Mouse (Mus musculus) midbrain, embryonic 12.5 days (tissue): ENCODE measurements around the gene Ctxn1. TPM values are rescaled to one million over a fixed set of nuclear protein-coding genes. Genes with fewer than 3 reads are reported as not detected.
A peak's percentile ranks its signal among the peaks of the same experiment; 100 is the strongest.
"Not testable (repeated sequence)": the region's sequence is repeated elsewhere in the genome, so short reads cannot be mapped to it uniquely, and the experiment has no call there.

Experiments used
- ATAC-seq: fragments of 200-750 bp; cut with Nextera tagmentation; 2 replicates; pipeline ENCODE4 v1.8.0; 2017; ENCODE audit warnings: low read depth, moderate TSS enrichment, moderate library complexity; ENCODE audit not compliant: low FRiP score
- H3K27ac ChIP-seq: fragments of 300-500 bp; sonication (generic); replicated peaks from 2 replicates; pipeline ENCODE4 v1.5.1; 2016; ENCODE audit warnings: mild to moderate bottlenecking
- H3K27me3 ChIP-seq: fragments of 300-500 bp; sonication (generic); 2 replicates; pipeline ENCODE4 v1.6.1; 2016; ENCODE audit warnings: mild to moderate bottlenecking
- H3K36me3 ChIP-seq: fragments of 300-500 bp; sonication (generic); 2 replicates; pipeline ENCODE4 v1.6.1; 2016
- H3K4me1 ChIP-seq: fragments of 300-500 bp; sonication (generic); 2 replicates; pipeline ENCODE4 v1.6.1; 2016
- H3K4me2 ChIP-seq: fragments of 300-500 bp; sonication (generic); replicated peaks from 2 replicates; pipeline ENCODE4 v1.6.1; 2016; ENCODE audit warnings: mild to moderate bottlenecking, moderate library complexity
- H3K4me3 ChIP-seq: fragments of 300-500 bp; sonication (generic); 2 replicates; pipeline ENCODE4 v1.5.1; 2016; ENCODE audit warnings: mild to moderate bottlenecking
- H3K9ac ChIP-seq: fragments of 300-500 bp; sonication (generic); replicated peaks from 2 replicates; pipeline ENCODE4 v1.6.1; 2016; ENCODE audit warnings: mild to moderate bottlenecking, moderate library complexity
- H3K9me3 ChIP-seq: fragments of 300-500 bp; sonication (generic); 2 replicates; pipeline ENCODE4 v1.6.1; 2016; ENCODE audit warnings: mild to moderate bottlenecking
- WGBS: fragments of 180-500 bp; shearing (Covaris S2); methylation state at CpG from one replicate; pipeline ENCODE4 v1.1.7; 2016; 5-methylcytosine and 5-hydroxymethylcytosine counted together
- polyA plus RNA-seq: library from polyadenylated mRNA; unstranded; fragments of >200 nt; fragmentation: Nextera tagmentation; extraction: Ambion mirVana; gene quantifications from 2 replicates; pipeline ENCODE4 v1.2.1, GENCODE M21; 2016

Ctxn1 gene
- polyA plus RNA-seq, 1 experiment from 2014 or later = 170 TPM

DNA sequence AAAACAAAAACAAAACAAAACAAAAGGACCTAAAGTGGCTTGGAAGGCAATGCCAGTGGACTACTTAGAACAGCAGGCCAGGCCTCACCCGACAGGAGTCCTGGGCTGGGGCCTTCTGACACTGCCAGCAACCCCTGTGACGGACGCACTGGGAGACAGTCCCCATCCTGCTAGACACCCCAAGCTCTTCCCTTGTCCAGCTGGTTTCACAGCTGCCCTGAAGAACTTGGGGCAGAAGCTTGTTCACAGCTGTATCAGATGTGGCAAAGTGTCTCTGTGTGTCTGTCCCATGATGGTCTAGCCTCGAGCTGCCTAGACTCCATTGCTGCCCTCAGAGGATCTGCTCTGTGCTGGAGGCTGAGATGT is 714 bp upstream of the Ctxn1 start:
- Histone ChIP-seq H3K4me2 (0 out of 2 replicates have a peak overlapping the region, but pooled peaks have one; percentile 71), H3K27ac (peak overlapping the region; percentile 94), H3K9ac (peak overlapping the region; percentile 90), H3K4me3 (no peak overlapping the region), H3K36me3 (peaks cover 72% of the 10 kb centered on the region), H3K4me1 (peaks cover 27% of the 10 kb centered on the region), H3K9me3 (no peaks in the 10 kb centered on the region), H3K27me3 (no peaks in the 10 kb centered on the region)
- ATAC-seq = no peak
- WGBS = 82% methylated on average over 4 of the region's 4 CpGs

DNA sequence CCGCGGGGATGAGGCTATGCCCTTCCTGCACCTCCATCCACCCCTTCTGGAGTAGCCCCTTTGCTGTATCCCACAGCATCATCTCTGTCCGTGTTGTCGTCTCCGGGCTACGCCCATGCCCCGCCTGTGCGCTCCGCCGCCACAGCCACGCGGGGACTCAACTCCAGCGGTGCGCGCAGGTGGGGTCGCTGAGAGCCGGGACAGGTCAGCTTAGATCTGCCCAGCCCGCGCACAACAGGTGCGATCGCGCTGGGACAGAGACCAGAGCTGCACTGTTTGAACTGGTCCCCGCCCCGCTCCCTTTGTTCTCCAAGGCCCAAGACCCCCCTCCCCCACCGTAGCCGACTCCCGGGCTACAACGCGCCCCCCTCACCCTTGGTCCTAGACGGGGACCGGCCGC is 396 bp downstream of the Ctxn1 start:
- Histone ChIP-seq H3K9me3 (no peaks in the 10 kb centered on the region), H3K27me3 (no peaks in the 10 kb centered on the region), H3K4me2 (peak overlapping the region; percentile 71), H3K4me1 (peaks cover 36% of the 10 kb centered on the region), H3K4me3 (peak overlapping the region; percentile 74), H3K36me3 (peaks cover 62% of the 10 kb centered on the region), H3K27ac (peak overlapping the region; percentile 94), H3K9ac (peak overlapping the region; percentile 90)
- ATAC-seq = peak; percentile 81
- under 1% methylated on average over 32 of the region's 32 CpGs for WGBS

DNA sequence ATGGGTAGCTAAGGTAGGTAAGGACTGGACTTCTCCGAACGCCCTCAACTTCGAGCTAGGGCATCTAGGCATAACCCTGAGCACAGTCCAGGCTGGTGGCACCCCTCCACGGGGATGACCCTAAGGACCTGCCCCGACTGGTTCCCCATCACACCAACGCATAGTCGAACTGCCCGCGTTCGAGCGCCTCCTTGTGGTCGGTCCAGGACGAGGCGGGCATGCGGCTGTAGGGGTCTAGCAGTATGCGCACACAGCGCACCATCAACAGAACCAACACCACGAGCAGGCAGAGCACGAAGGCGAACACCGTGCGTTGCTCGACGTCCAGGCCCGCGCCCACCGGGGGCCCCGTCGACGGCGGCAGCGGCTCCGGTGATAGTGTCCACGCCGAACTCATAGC is 841 bp downstream of the Ctxn1 start:
- peak overlapping the region; percentile 94 for H3K27ac ChIP-seq
- WGBS = 3% methylated on average over 31 of the region's 35 CpGs
- no peaks in the 10 kb centered on the region for H3K9me3 ChIP-seq

DNA sequence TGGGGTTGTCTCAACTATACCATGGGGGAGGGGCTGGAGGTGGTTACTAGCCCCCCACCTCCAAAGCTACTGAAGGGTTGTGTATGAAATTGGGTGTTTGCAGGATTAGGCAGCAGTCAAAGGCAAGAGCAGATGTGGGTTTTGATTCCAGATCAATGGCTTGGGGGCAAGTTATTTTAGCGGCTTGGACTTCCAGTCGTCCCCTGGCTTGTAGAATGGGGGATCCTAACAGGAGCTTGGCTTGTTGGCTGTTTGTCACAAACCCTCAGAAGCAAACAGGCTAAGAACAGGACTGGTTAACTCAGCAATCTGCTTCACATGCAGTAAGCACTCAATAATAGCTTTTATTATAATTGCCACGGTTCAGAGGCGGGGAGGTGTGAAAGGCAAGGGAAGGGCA is 1.7 kb downstream of the Ctxn1 start:
- 67% methylated on average over 4 of the region's 4 CpGs for WGBS
- ATAC-seq = no peak
- H3K4me1 ChIP-seq = peaks cover 42% of the 10 kb centered on the region
- peaks cover 48% of the 10 kb centered on the region for H3K36me3 ChIP-seq
- H3K4me3 ChIP-seq = peak overlapping the region; percentile 74
- H3K27me3 ChIP-seq = no peaks in the 10 kb centered on the region
- peak overlapping the region; percentile 90 for H3K9ac ChIP-seq
- no peaks in the 10 kb centered on the region for H3K9me3 ChIP-seq
- peak overlapping the region; percentile 71 for H3K4me2 ChIP-seq
- H3K27ac ChIP-seq = peak overlapping the region; percentile 94; the same call in 1 of the 2 replicates

More for the DNA sequence above, 841 bp downstream of the Ctxn1 start:
- peak; percentile 68 for ATAC-seq
- H3K27me3 ChIP-seq = no peaks in the 10 kb centered on the region
- H3K4me2 ChIP-seq = peak overlapping the region; percentile 71
- peak overlapping the region; percentile 90 for H3K9ac ChIP-seq
- peaks cover 57% of the 10 kb centered on the region for H3K36me3 ChIP-seq
- peak overlapping the region; percentile 74 for H3K4me3 ChIP-seq
- H3K4me1 ChIP-seq = peaks cover 38% of the 10 kb centered on the region

DNA sequence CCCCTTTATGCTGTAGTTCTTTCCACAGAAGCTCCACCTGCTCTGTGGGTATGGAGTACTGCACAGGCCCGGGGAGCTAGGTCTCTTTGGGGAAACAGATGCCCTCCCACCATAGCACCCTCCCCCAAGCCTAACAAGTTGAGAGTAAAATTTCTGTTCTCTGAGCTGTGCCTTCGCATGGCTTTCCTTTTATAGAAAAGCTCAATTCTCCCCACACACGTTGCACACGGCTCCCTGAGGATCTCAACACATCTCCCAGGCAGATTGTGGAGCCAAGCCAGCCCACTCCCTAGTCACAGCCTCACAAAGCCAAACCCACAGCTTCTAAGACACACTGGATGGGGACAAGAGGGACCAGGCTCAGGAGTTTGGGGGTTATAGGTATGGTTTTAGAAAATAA is 2.2 kb downstream of the Ctxn1 start:
- WGBS = 67% methylated on average over 4 of the region's 4 CpGs
- H3K36me3 ChIP-seq = peaks cover 44% of the 10 kb centered on the region
- no peaks in the 10 kb centered on the region for H3K27me3 ChIP-seq
- peaks cover 43% of the 10 kb centered on the region for H3K4me1 ChIP-seq
- H3K4me2 ChIP-seq = peak overlapping the region; percentile 71
- H3K27ac ChIP-seq = peak overlapping the region; percentile 94; the same call in 1 of the 2 replicates
- H3K4me3 ChIP-seq = peak overlapping the region; percentile 74; the same call in 1 of the 2 replicates
- H3K9me3 ChIP-seq = no peaks in the 10 kb centered on the region
- peak overlapping the region; percentile 90; the same call in 1 of the 2 replicates for H3K9ac ChIP-seq
- ATAC-seq = no peak

DNA sequence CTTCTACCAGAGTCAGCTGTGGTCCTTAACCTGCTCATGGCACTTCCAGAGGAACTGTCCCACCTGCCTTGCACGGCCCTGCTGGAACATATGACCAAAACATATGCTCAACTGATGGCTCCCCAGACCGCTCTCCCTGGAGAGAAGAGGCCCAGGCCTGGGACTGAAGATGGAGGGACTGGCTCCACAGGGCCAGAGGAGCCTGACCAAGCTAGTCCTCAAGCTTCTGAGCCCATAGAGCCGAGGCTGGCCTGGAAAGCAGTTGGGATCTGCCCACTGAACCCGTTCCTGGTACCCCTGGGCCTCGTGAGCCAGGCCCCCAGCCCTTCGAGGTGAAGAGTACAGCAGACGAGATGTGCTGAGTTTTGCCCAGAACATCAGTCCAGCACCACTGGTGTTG is 3.6 kb downstream of the Ctxn1 start:
- H3K27ac ChIP-seq = not testable (repeated sequence)
- 89% methylated on average over 7 of the region's 7 CpGs for WGBS

DNA sequence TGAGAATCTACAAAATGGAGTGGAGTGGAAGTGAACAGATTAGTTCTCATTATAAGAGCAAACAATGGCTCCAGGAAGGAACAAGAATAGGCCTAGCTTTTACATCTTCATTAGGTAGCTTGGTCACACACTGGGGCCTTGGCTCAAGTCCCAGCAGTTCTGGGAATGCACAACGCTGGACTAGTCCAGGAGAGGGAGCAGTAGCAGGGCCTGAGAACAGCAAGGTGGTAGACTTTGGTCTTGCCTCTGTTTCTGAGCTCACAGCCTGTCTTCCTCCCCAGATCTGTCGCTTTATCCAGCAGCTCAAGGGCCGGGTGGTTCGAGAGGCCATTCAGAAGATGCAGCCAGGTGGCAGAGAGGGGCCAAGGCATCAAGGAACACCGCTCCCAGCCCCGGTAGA is 5.1 kb downstream of the Ctxn1 start:
- H3K4me3 ChIP-seq = peak overlapping the region; percentile 94
- no peak overlapping the region for H3K27ac ChIP-seq
- ATAC-seq = no peak
- peaks cover 29% of the 10 kb centered on the region for H3K36me3 ChIP-seq
- peak overlapping the region; percentile 73 for H3K4me2 ChIP-seq
- H3K27me3 ChIP-seq = peaks cover 6% of the 10 kb centered on the region; the same call in 1 of the 2 replicates
- no peaks in the 10 kb centered on the region for H3K9me3 ChIP-seq
- peaks cover 46% of the 10 kb centered on the region for H3K4me1 ChIP-seq
- WGBS = 63% methylated on average over 6 of the region's 6 CpGs
- H3K9ac ChIP-seq = peak overlapping the region; percentile 90; the same call in 1 of the 2 replicates

More for the DNA sequence above, 3.6 kb downstream of the Ctxn1 start:
- not testable (repeated sequence) for H3K9me3 ChIP-seq, ATAC-seq, H3K9ac ChIP-seq, H3K27me3 ChIP-seq, H3K4me2 ChIP-seq, H3K4me3 ChIP-seq
- peaks cover 30% of the 10 kb centered on the region for H3K36me3 ChIP-seq
- peaks cover 48% of the 10 kb centered on the region for H3K4me1 ChIP-seq

DNA sequence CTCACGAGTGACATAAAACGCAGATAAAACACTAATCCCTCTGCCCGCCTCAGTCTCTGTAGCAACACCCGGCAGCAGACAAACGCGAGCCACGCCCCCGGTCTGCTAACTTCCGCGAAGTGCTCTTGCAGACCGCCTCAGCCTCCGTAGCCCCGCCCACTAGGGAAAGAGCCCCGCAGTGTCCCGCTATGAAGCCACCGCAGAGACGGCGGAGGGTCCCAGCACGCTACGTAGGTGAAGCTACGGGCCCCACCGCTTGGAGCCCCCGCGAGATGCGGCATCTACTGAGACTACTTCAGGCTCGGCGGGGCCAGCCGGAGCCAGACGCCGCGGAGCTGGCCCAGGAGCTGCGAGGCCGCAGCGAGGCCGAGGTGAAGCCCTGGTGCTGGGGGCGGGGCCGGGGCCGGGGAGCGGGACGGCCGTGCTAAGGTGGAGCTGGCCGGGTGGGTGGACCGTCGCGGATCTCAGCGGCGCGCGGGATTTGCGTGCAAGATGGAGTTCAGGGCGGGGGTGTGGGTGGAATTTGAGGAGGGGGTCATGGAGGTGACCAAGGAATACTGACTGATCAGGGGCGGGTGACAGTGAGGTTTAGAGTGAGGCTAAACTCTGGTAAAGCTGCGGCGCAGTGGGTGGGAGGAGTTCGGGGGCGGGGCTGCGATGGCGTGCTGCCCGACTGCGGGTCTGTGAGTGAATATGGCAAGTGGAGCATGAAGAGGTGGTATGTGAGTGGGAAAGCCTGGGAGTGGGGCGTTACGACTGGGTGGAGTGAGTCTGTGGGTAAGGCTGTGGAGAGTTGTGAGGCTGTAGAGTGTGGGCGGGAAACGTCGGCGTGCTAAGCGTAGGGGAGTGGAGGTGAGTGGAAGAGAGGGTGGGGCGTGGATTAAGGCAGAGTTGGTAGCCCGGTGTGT is 5.9 kb downstream of the Ctxn1 start, which contains the start of gene Snapc2:
TSS of gene Snapc2 (plus strand) at position 147 of the 908 bp plus-strand sequence.
- H3K27ac ChIP-seq = peak within 1 kb of the TSS; percentile 92
- H3K4me3 ChIP-seq = peak within 1 kb of the TSS; percentile 94
- peak; percentile 86 for ATAC-seq
- peaks cover 52% of the 10 kb centered on the region for H3K4me1 ChIP-seq
- no peaks in the 10 kb centered on the region for H3K9me3 ChIP-seq
- H3K9ac ChIP-seq = peak within 1 kb of the TSS; percentile 90
- H3K36me3 ChIP-seq = peaks cover 32% of the 10 kb centered on the region
- WGBS = under 1% methylated on average over 69 of the region's 69 CpGs
- H3K4me2 ChIP-seq = peak within 1 kb of the TSS; percentile 73
- peaks cover 14% of the 10 kb centered on the region for H3K27me3 ChIP-seq

DNA sequence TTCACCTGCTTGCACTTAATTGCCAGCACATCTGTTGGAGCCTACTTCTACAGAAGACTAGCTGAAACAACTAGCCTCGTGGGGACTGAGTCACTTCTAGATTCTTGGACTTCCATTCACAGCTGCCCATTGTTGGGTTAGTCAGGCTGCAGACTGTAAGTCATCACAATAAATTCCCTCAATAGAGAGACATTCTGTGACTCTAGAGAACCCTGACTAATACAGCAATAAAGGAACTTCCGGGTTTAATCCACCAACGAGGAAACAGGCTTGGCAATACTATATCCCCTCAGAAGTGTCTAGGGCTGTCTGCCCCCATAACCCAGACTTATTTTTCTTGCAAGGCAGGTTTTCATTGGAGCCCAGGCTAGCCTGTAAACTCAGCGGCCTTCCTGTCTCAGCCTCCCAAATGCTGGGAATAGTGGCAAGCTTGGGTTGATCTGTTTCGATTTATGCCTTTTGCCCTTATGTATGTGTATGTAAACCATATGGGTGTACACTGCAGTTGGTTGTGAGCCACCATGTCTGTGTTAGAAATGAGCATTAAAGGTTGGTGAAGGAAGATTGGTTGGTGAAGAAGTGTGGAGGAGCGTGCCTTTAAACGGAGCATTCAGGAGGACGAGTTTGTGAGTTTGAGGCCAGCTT is 6.8 kb downstream of the Ctxn1 start:
- Histone ChIP-seq H3K27ac (peak overlapping the region; percentile 92), H3K36me3 (peaks cover 41% of the 10 kb centered on the region), H3K27me3 (peaks cover 20% of the 10 kb centered on the region), H3K4me3 (peak overlapping the region; percentile 94), H3K4me2 (peak overlapping the region; percentile 73), H3K9ac (peak overlapping the region; percentile 90), H3K4me1 (peaks cover 44% of the 10 kb centered on the region), H3K9me3 (no peaks in the 10 kb centered on the region)
- ATAC-seq = 0 out of 2 replicates have a peak, but pooled peaks have one; percentile 0
- 48% methylated on average over 8 of the region's 8 CpGs for WGBS

DNA sequence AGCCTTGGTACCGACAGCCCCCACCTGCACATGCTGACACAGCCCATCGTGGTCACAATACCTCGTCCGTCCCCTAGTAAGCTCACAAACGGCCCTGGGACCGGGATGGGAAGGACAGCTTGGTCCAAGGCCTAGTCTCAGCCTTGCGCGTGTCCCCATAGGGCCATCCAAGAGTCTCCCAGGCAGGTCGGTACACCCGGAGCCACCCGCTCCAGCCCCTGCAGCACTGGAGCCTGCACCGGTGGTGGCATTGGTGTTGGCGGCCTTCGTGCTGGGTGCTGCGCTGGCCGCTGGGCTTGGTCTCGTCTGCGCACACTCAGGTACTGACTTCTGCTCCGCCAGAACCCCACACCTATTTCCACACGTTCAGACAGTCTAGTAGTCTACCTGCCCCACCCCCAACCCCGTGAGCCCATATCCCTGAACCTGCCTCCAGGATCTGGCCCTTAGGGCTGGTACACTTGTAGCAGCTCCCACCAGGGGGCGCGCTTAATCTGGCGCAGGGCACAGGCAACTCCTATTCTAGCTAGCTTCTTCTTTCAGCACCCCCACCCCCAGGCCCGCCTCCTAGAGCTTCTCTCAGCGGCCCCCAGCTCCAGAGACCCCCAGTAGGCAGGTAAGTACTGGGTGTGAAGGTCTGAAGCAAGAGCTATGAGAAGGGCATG is 8.6 kb downstream of the Ctxn1 start:
- peaks cover 20% of the 10 kb centered on the region for H3K27me3 ChIP-seq
- H3K27ac ChIP-seq = no peak overlapping the region
- H3K36me3 ChIP-seq = peaks cover 44% of the 10 kb centered on the region
- WGBS = 31% methylated on average over 26 of the region's 26 CpGs
- no peaks in the 10 kb centered on the region for H3K9me3 ChIP-seq
- no peak overlapping the region for H3K4me2 ChIP-seq
- H3K9ac ChIP-seq = no peak overlapping the region
- H3K4me1 ChIP-seq = peaks cover 35% of the 10 kb centered on the region
- no peak overlapping the region for H3K4me3 ChIP-seq
- peak; percentile 24; the same call in 1 of the 2 replicates for ATAC-seq

DNA sequence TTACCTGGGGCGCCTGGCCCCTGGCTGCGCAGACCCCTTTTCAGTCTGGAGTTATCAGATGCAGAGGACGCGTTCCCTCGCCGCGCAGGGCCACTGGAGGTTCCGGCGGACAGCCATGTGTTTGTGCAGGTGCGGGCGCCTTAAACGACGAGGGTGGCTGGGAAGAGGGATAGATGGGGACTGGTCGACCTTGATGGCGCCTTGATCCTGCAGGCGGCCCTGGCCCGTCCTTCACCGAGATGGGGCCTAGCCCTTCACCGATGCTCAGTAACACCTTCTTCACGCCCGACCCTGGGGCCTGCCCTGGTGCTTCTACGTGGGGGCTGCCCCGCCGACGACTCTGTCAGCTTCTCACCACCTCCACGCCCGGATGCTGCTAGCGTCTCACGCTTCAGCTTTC is 9.9 kb downstream of the Ctxn1 start:
- no peak overlapping the region; the same call in 1 of the 2 replicates for H3K4me2 ChIP-seq
- H3K27ac ChIP-seq = no peak overlapping the region
- H3K9ac ChIP-seq = 0 out of 2 replicates have a peak overlapping the region, but pooled peaks have one; percentile 15
- peaks cover 31% of the 10 kb centered on the region for H3K4me1 ChIP-seq
- H3K9me3 ChIP-seq = no peaks in the 10 kb centered on the region
- H3K27me3 ChIP-seq = peaks cover 20% of the 10 kb centered on the region
- peaks cover 49% of the 10 kb centered on the region for H3K36me3 ChIP-seq
- 12% methylated on average over 29 of the region's 29 CpGs for WGBS
- ATAC-seq = no peak
- no peak overlapping the region for H3K4me3 ChIP-seq
